Mouse (Mus musculus): ENCODE measurements around the gene Speg.

The Speg gene

GRCm38 (mm10) chr1:75442171-75442570 lies 67.1 kb downstream of the Speg start:
- DNase-seq (ENCODE audit: low read depth) = no peak

GRCm38 (mm10) chr1:75442811-75443210 lies 67.7 kb downstream of the Speg start:
- DNase-seq (ENCODE audit: low read depth) = no peak

- no peak for DNase-seq (ENCODE audit: low read depth)
These were observed 68.3 kb downstream of the Speg start for GRCm38 (mm10) chr1:75443247-75444024.

GRCm38 (mm10) chr1:75444208-75444607 lies 69.1 kb downstream of the Speg start:
- DNase-seq (ENCODE audit: low read depth) = no peak

GRCm38 (mm10) chr1:75445141-75445701 lies 70.1 kb downstream of the Speg start:
- no peak for DNase-seq (ENCODE audit: low read depth)

- DNase-seq (ENCODE audit: low read depth) = peak; percentile 60
These were observed 70.9 kb downstream of the Speg start for GRCm38 (mm10) chr1:75445751-75446611.

- DNase-seq (ENCODE audit: low read depth) = no peak
These were observed 71.6 kb downstream of the Speg start for GRCm38 (mm10) chr1:75446656-75447055.

- DNase-seq (ENCODE audit: low read depth) = no peak
These were observed 72.4 kb downstream of the Speg start for GRCm38 (mm10) chr1:75447265-75448051.

GRCm38 (mm10) chr1:75448052-75448431 lies 72.9 kb downstream of the Speg start:
- no peak for DNase-seq (ENCODE audit: low read depth)

- no peak for DNase-seq (ENCODE audit: low read depth)
These were observed 73.8 kb downstream of the Speg start for GRCm38 (mm10) chr1:75448937-75449336.

GRCm38 (mm10) chr1:75449377-75450135 lies 74.5 kb downstream of the Speg start:
- DNase-seq (ENCODE audit: low read depth) = peak; percentile 9

- no peak for DNase-seq (ENCODE audit: low read depth)
These were observed 75.4 kb downstream of the Speg start, which contains the start of gene Asic4 for GRCm38 (mm10) chr1:75450314-75451005. Asic4 (plus strand) TSS chr1:75450436.

GRCm38 (mm10) chr1:75451900-75452299 lies 76.8 kb downstream of the Speg start:
- no peak for DNase-seq (ENCODE audit: low read depth)

- DNase-seq (ENCODE audit: low read depth) = no peak
These were observed 80.3 kb downstream of the Speg start for GRCm38 (mm10) chr1:75455433-75455832.

- DNase-seq (ENCODE audit: low read depth) = no peak
These were observed 80.9 kb downstream of the Speg start for GRCm38 (mm10) chr1:75455948-75456347.

GRCm38 (mm10) chr1:75456746-75457564 lies 81.9 kb downstream of the Speg start:
- no peak for DNase-seq (ENCODE audit: low read depth)

GRCm38 (mm10) chr1:75457710-75458024 lies 82.6 kb downstream of the Speg start:
- no peak for DNase-seq (ENCODE audit: low read depth)

- DNase-seq (ENCODE audit: low read depth) = no peak
These were observed 83.1 kb downstream of the Speg start for GRCm38 (mm10) chr1:75458025-75458788.
